Mouse (Mus musculus): ENCODE data around the gene Nwd2.

GRCm38 (mm10) chr5:63735521-63735920 lies 86.6 kb downstream of the Nwd2 start:
- no peak for TF ChIP-seq POLR2A (IDR thresholded peaks at IDR 0.05; ENCODE audit: borderline replicate concordance, control insufficient read depth, low read depth, low read length)
- TF ChIP-seq CTCF (IDR thresholded peaks at IDR 0.05; ENCODE audit: control insufficient read depth, insufficient read depth, low read length) = no peak

All from bone marrow, adult 2 months (tissue).